Mouse (Mus musculus): Measurements from ENCODE around the gene Dnajb14.
"Not testable (repeated sequence)": the region's sequence is repeated elsewhere in the genome, so short reads cannot be mapped to it uniquely, and the experiment has no call there.

Dnajb14 gene

GRCm38 (mm10) chr3:137917694-137918171, 50.3 kb downstream of the Dnajb14 start:
- no peak for DNase-seq (ENCODE audit: low read depth, low spot score)

- peak; percentile 79 for DNase-seq (ENCODE audit: low read depth, low spot score)
These were observed 50.9 kb downstream of the Dnajb14 start, which contains the start of gene Lamtor3 for GRCm38 (mm10) chr3:137918172-137918931. TSS of gene Lamtor3 (plus strand) at chr3:137918506.

- peak; percentile 59 for DNase-seq (ENCODE audit: low read depth, low spot score)
These were observed 51.4 kb downstream of the Dnajb14 start for GRCm38 (mm10) chr3:137918932-137919311.

- no peak for DNase-seq (ENCODE audit: low read depth, low spot score)
These were observed 51.9 kb downstream of the Dnajb14 start for GRCm38 (mm10) chr3:137919398-137919797.

- DNase-seq (ENCODE audit: low read depth, low spot score), result no peak
These were observed 53.1 kb downstream of the Dnajb14 start for GRCm38 (mm10) chr3:137920594-137920993.

- no peak for DNase-seq (ENCODE audit: low read depth, low spot score)
These were observed 59.5 kb downstream of the Dnajb14 start for GRCm38 (mm10) chr3:137927010-137927409.

- no peak for DNase-seq (ENCODE audit: low read depth, low spot score)
These were observed 62.5 kb downstream of the Dnajb14 start for GRCm38 (mm10) chr3:137929940-137930339.

GRCm38 (mm10) chr3:137932748-137933147, 65.3 kb downstream of the Dnajb14 start:
- DNase-seq (ENCODE audit: low read depth, low spot score), result no peak

GRCm38 (mm10) chr3:137933986-137934385, 66.5 kb downstream of the Dnajb14 start:
- DNase-seq (ENCODE audit: low read depth, low spot score), result no peak

- DNase-seq (ENCODE audit: low read depth, low spot score), result no peak
These were observed 68.4 kb downstream of the Dnajb14 start for GRCm38 (mm10) chr3:137935570-137936525.

GRCm38 (mm10) chr3:137936541-137936940, 69.1 kb downstream of the Dnajb14 start:
- DNase-seq (ENCODE audit: low read depth, low spot score), result no peak

GRCm38 (mm10) chr3:137938608-137939007, 71.1 kb downstream of the Dnajb14 start:
- DNase-seq (ENCODE audit: low read depth, low spot score), result no peak

GRCm38 (mm10) chr3:137940757-137941156, 73.3 kb downstream of the Dnajb14 start:
- DNase-seq (ENCODE audit: low read depth, low spot score), result no peak

GRCm38 (mm10) chr3:137941555-137941954, 74.1 kb downstream of the Dnajb14 start:
- no peak for DNase-seq (ENCODE audit: low read depth, low spot score)

GRCm38 (mm10) chr3:137942098-137942622, 74.7 kb downstream of the Dnajb14 start:
- DNase-seq (ENCODE audit: low read depth, low spot score), result no peak

- DNase-seq (ENCODE audit: low read depth, low spot score), result no peak
These were observed 76.3 kb downstream of the Dnajb14 start for GRCm38 (mm10) chr3:137943737-137944154.

GRCm38 (mm10) chr3:137946827-137947226, 79.4 kb downstream of the Dnajb14 start:
- no peak for DNase-seq (ENCODE audit: low read depth, low spot score)

- no peak for DNase-seq (ENCODE audit: low read depth, low spot score)
These were observed 80.0 kb downstream of the Dnajb14 start for GRCm38 (mm10) chr3:137947525-137947924.

- DNase-seq (ENCODE audit: low read depth, low spot score), result no peak
These were observed 82.9 kb downstream of the Dnajb14 start for GRCm38 (mm10) chr3:137950191-137950885.

GRCm38 (mm10) chr3:137951302-137951701, 83.8 kb downstream of the Dnajb14 start:
- DNase-seq (ENCODE audit: low read depth, low spot score), result not testable (repeated sequence)

- no peak for DNase-seq (ENCODE audit: low read depth, low spot score)
These were observed 84.3 kb downstream of the Dnajb14 start for GRCm38 (mm10) chr3:137951819-137952218.

All from telencephalon, adult 2 months (tissue).